In the genomic region with DNA sequence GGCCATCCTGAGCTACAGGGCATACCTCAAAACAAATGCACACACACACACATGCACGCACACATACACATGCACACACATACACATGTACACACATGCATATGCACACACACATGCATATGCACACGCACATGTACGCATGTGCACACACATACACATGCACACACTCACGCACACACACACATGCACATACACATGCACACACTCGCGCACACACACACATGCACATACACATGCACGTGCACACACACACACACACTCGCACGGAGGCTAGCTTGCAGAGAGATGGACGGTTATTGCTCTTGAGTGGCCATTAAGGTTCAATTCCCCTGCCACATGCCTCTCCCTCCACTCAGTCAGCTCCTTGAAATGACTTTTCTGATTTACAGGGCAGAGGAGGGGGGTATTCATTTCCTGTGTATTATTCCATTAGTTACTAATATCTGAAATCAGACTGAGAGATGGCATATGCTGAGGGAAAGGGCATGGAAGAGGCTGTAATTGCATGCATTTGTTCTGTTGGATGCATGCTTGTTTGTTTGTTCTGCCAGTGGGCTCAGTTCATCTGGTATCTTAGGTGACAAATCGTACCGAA, we compare ENCODE assay signal across 11 mouse cellular contexts.
"Had no signal": no experiment of that assay in that cellular context is flagged by ENCODE, and none has a peak within 500 bp of the region (broad histone marks: within the 10 kb centered on the region; RNA-seq: fewer than 3 reads in every experiment).

No protein-coding gene starts in this region.

- H3K9me3 ChIP-seq: liver, embryonic 13.5 days; lung, embryonic 15.5 days had no signal

- H3K4me3 ChIP-seq: limb, embryonic 12.5 days; liver, embryonic 13.5 days; lung, embryonic 15.5 days had no signal

- H3K4me2 ChIP-seq: limb, embryonic 12.5 days; liver, embryonic 13.5 days; lung, embryonic 15.5 days had no signal

- H3K27ac ChIP-seq: limb, embryonic 12.5 days; liver, embryonic 13.5 days; lung, embryonic 15.5 days; macrophage; stomach, postnatal 0 days had no signal

- H3K36me3 ChIP-seq: limb, embryonic 12.5 days; liver, embryonic 13.5 days; lung, embryonic 15.5 days had no signal

- DNase-seq: kidney, adult 8-10 months; kidney, postnatal 25 days; liver; liver, embryonic 13.5 days; liver, postnatal 0 days; lung, postnatal 14 days had no signal

- H3K27me3 ChIP-seq: limb, embryonic 12.5 days; liver, embryonic 13.5 days; lung, embryonic 15.5 days had no signal

- ATAC-seq: intestine, postnatal 0 days; liver, postnatal 0 days had no signal

- H3K9ac ChIP-seq: limb, embryonic 12.5 days; liver, embryonic 13.5 days; liver, postnatal 0 days; lung, embryonic 15.5 days had no signal

- H3K4me1 ChIP-seq: limb, embryonic 12.5 days; liver, embryonic 13.5 days; lung, embryonic 15.5 days had no signal
